Mouse (Mus musculus): ENCODE data around the gene Gm9844. TPM values are rescaled to one million over a fixed set of nuclear protein-coding genes. Genes with fewer than 3 reads are reported as not detected.

Gm9844 gene
- polyA plus RNA-seq (2017; shearing (Covaris generic)): 45.5 TPM

DNA sequence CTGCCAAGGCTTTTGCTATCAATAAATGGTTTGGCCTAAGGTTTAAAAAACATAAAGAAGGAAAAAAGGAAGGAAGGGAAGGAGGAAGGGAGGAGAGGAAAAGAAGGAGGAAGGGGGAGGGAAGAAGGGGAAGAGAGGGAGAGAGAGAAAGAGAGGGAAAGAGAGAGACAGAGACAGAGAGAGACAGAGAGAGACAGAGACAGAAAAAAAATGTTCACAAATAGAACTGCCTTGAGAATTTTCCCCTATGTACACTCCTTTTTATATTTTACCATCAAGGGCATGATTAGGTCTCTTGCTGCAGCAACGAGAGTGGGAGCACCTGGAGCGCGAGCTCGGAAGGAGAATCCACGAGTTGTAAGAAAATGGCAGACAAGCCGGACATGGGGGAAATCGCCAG is at the start of gene Gm9844:
Gm9844 (plus strand) TSS at position 301 of the 400 bp plus-strand sequence.

DNA sequence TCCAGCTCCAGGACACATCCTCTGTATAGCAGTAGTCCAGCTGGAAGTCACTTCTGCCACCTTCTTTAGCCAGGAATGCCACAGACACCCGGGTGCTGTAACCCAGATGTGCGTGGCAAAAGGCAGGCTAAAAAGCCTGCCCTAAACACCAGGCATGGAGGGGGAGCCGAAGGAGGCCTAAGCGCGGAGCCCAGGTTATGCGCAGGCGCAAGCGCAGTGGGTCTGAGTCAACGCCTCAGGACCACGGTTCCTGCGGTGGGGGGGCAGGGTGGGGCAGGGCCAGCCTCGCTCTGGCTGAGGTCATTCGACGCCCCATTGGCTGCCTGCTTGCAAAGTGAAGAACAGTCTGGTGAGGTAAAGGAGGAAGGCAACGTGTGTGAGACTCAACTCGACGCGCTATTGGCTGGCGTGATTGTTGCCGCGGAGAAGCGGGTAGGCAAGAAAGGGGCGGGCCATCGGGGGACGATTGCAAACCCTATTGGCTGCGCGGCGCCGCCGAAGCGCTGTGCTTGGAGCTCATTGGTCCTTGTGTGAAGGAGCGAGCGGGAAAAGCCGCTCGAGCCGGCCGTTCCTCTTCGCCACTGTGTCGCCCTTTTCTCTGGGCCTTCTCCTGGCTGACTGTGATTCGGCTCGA is 7.6 kb downstream of the Gm9844 start, which contains the start of the genes Lypd4 and Dmrtc2:
Lypd4 (minus strand) TSS at position 410 of the 634 bp plus-strand sequence.
Dmrtc2 (plus strand) TSS at position 526 of the 634 bp plus-strand sequence.

DNA sequence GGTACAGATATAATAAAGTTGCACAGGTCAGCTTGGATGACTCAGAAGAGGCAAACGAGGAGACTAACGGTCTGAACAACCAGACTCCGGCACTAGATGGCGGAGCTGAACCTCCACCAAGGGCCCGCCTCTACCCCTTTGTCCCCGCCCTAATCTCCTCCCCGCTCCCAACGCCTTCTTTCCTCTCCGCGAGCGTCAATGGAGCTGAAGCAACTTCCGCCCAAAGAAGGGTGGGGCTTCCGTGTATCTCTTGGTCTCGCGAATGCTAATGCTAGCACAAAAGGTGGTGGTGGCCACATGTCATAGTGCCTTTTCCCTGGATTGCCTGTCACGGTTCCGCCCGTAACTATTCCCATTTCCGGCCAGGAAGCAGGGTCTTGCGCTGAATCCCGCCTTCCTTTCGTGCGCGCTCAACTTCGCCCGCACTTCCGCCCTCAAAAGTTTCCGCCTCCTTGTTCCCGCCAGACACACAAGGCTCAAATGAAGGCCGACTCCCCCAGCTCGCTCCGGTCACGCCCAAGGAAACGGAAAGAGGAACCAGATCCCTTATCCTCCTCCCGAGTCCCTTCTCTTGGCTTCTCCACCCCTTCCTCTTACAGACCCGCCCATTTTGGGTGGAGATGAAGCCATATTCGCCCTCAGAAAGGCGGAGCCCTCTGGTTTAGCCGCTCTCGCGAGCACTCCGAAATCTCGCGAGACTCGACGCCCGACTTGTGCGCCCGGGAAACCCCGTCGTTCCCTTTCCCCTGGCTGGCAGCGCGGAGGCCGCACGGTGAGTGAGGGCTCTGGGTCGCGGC is 22.1 kb downstream of the Gm9844 start, which contains the start of gene Rps19:
Rps19 (plus strand) TSS at position 476 of the 797 bp plus-strand sequence.

DNA sequence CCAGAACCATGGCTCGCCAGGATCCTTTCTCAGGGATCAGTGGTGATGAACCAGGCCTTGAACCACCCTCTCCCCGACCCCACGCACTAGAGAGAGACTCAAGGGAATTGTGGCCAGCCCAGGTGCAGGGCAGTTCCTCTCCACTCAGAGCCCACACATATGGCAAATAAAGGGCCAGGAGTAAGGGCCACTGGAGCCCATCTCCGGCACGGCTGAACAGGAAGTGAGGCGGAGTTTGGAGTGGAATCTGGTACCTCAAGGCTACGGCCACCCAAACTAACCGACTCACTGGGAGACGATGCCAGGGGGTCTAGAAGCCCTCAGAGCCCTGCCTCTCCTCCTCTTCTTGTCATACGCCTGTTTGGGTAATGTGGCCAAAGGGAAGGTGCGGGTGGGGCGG is 35.2 kb downstream of the Gm9844 start, which contains the start of gene Cd79a:
Cd79a (plus strand) TSS at position 158 of the 400 bp plus-strand sequence.

DNA sequence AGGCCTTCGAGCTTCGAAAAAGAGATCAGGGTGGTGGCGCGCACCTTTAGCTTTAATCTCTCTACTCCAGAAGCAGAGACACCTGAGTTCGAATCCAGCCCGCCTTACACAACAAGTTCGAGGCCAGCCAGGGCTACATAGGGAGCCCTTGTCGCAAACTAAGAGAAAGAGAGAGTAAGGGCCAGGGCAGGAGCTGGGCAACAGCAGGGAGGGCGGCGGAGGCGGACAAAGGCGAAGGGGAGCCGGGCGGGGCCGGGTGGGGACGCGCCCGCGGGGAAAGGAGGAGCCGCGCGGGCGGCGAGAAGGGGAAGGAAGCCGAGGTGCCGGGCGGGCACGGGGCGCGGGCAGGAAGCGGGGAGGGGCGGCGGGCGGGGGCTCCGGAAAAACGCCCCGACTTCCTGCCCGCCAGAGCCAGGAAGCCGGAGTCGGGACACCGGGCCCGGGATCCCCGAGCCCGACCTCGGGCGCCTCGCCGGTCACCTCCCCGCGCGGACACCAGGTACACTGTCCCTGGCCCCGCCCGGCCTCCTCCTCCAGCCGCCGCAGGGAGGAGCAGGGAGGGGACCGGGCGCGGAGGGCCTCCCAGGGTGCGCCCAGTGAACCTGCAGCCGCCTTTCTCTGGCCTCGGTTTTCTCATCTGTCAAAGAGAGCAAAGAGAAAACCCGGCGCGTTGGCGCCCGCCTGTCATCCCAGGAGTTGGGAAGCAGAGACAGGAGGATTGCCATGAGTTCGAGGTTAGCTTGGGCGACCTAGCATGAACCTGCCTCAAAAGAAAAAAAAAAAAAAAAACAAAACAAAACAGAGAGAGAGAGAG is 40.8 kb downstream of the Gm9844 start, which contains the start of gene Arhgef1:
Arhgef1 (plus strand) TSS at position 283 of the 814 bp plus-strand sequence.

Other genes starting within 250 kb of the Gm9844 start
- gene Lypd3, start 225.7 kb upstream of the Gm9844 start, polyA plus RNA-seq (2017; shearing (Covaris generic)): not detected
- gene Tex101, start 185.5 kb upstream of the Gm9844 start, polyA plus RNA-seq (2017; shearing (Covaris generic)): not detected
- not detected for gene BC049730, start 153.0 kb upstream of the Gm9844 start, polyA plus RNA-seq (2017; shearing (Covaris generic))
- not detected for gene Gm4763, start 135.3 kb upstream of the Gm9844 start, polyA plus RNA-seq (2017; shearing (Covaris generic))
- 0.53 TPM for gene Cd177, start 101.9 kb upstream of the Gm9844 start, polyA plus RNA-seq (2017; shearing (Covaris generic))
- gene Ceacam10, start 85.0 kb upstream of the Gm9844 start, polyA plus RNA-seq (2017; shearing (Covaris generic)): not detected
- gene Lypd4, start 7.7 kb downstream of the Gm9844 start, polyA plus RNA-seq (2017; shearing (Covaris generic)): 0.18 TPM
- gene Dmrtc2, start 7.8 kb downstream of the Gm9844 start, polyA plus RNA-seq (2017; shearing (Covaris generic)): not detected
- gene Rps19, start 22.2 kb downstream of the Gm9844 start, polyA plus RNA-seq (2017; shearing (Covaris generic)): 4,660 TPM
- 10.5 TPM for gene Cd79a, start 35.2 kb downstream of the Gm9844 start, polyA plus RNA-seq (2017; shearing (Covaris generic))
- 2,006 TPM for gene Arhgef1, start 40.7 kb downstream of the Gm9844 start, polyA plus RNA-seq (2017; shearing (Covaris generic))
- not detected for gene Gm4881, start 82.3 kb downstream of the Gm9844 start, polyA plus RNA-seq (2017; shearing (Covaris generic))
- gene Rabac1, start 110.5 kb downstream of the Gm9844 start, polyA plus RNA-seq (2017; shearing (Covaris generic)): 596 TPM
- gene Atp1a3, start 143.7 kb downstream of the Gm9844 start, polyA plus RNA-seq (2017; shearing (Covaris generic)): 1.7 TPM
- gene Grik5, start 210.1 kb downstream of the Gm9844 start, polyA plus RNA-seq (2017; shearing (Covaris generic)): 11.5 TPM
- gene Zfp574, start 210.4 kb downstream of the Gm9844 start, polyA plus RNA-seq (2017; shearing (Covaris generic)): 31.1 TPM

Data from CD4-positive, CD25-positive, alpha-beta regulatory T cell (primary cell).